Mouse (Mus musculus): ENCODE results near the gene Tgfb3. TPM values are rescaled to one million over a fixed set of nuclear protein-coding genes. Genes with fewer than 3 reads are reported as not detected.

Tgfb3 gene
- polyA plus RNA-seq, 1 experiment from 2014 or later = 5.7 TPM

- 91% methylated on average over 5 of the region's 5 CpGs for WGBS
- no peak for ATAC-seq (replicated peaks; ENCODE audit: low FRiP score)
- Histone ChIP-seq H3K4me1 (replicated peaks; ENCODE audit: control insufficient read depth, insufficient read depth, low read length) (no peaks in the 10 kb centered on the region), H3K27ac (ENCODE audit: low read depth, low read length) (no peak overlapping the region), H3K9ac (ENCODE audit: low read length) (no peak overlapping the region), H3K9me3 (ENCODE audit: control insufficient read depth, low read length) (no peaks in the 10 kb centered on the region), H3K4me2 (ENCODE audit: low read depth, low read length, severe bottlenecking) (no peak overlapping the region), H3K4me3 (ENCODE audit: low read depth, low read length) (no peak overlapping the region), H3K36me3 (ENCODE audit: control insufficient read depth, insufficient read depth, low read length) (no peaks in the 10 kb centered on the region), H3K27me3 (ENCODE audit: control insufficient read depth, insufficient read depth, low read length) (no peaks in the 10 kb centered on the region)
- no peak for DNase-seq (ENCODE audit: low spot score)
These were observed 27.4 kb downstream of the Tgfb3 start for GRCm38 (mm10) chr12:86051477-86051876.

GRCm38 (mm10) chr12:86049813-86050212 lies 29.0 kb downstream of the Tgfb3 start:
- WGBS = 73% methylated on average over 6 of the region's 6 CpGs
- DNase-seq (ENCODE audit: low spot score) = no peak
- no peaks in the 10 kb centered on the region for H3K4me1 ChIP-seq (replicated peaks; ENCODE audit: control insufficient read depth, insufficient read depth, low read length)

GRCm38 (mm10) chr12:86047376-86047775 lies 31.5 kb downstream of the Tgfb3 start:
- H3K36me3 ChIP-seq (ENCODE audit: control insufficient read depth, insufficient read depth, low read length) = no peaks in the 10 kb centered on the region
- no peaks in the 10 kb centered on the region for H3K27me3 ChIP-seq (ENCODE audit: control insufficient read depth, insufficient read depth, low read length)
- no peak for DNase-seq (ENCODE audit: low spot score)
- no peak overlapping the region for H3K27ac ChIP-seq (ENCODE audit: low read depth, low read length)
- H3K4me2 ChIP-seq (ENCODE audit: low read depth, low read length, severe bottlenecking) = no peak overlapping the region
- ATAC-seq (replicated peaks; ENCODE audit: low FRiP score) = no peak
- 91% methylated on average over 8 of the region's 8 CpGs for WGBS
- H3K4me3 ChIP-seq (ENCODE audit: low read depth, low read length) = no peak overlapping the region
- no peak overlapping the region for H3K9ac ChIP-seq (ENCODE audit: low read length)
- no peaks in the 10 kb centered on the region for H3K9me3 ChIP-seq (ENCODE audit: control insufficient read depth, low read length)
- no peaks in the 10 kb centered on the region for H3K4me1 ChIP-seq (replicated peaks; ENCODE audit: control insufficient read depth, insufficient read depth, low read length)

More at GRCm38 (mm10) chr12:86049813-86050212, 29.0 kb downstream of the Tgfb3 start:
- Histone ChIP-seq H3K36me3 (ENCODE audit: control insufficient read depth, insufficient read depth, low read length) (no peaks in the 10 kb centered on the region), H3K27ac (ENCODE audit: low read depth, low read length) (no peak overlapping the region), H3K4me2 (ENCODE audit: low read depth, low read length, severe bottlenecking) (no peak overlapping the region), H3K4me3 (ENCODE audit: low read depth, low read length) (no peak overlapping the region), H3K9ac (ENCODE audit: low read length) (no peak overlapping the region), H3K9me3 (ENCODE audit: control insufficient read depth, low read length) (no peaks in the 10 kb centered on the region), H3K27me3 (ENCODE audit: control insufficient read depth, insufficient read depth, low read length) (no peaks in the 10 kb centered on the region)
- ATAC-seq (replicated peaks; ENCODE audit: low FRiP score) = no peak

- no peak for ATAC-seq (replicated peaks; ENCODE audit: low FRiP score)
- no peak overlapping the region for H3K4me2 ChIP-seq (ENCODE audit: low read depth, low read length, severe bottlenecking)
- no peaks in the 10 kb centered on the region for H3K9me3 ChIP-seq (ENCODE audit: control insufficient read depth, low read length)
- H3K27me3 ChIP-seq (ENCODE audit: control insufficient read depth, insufficient read depth, low read length) = no peaks in the 10 kb centered on the region
- no peaks in the 10 kb centered on the region for H3K36me3 ChIP-seq (ENCODE audit: control insufficient read depth, insufficient read depth, low read length)
- WGBS = 97% methylated on average over 2 of the region's 2 CpGs
- H3K4me3 ChIP-seq (ENCODE audit: low read depth, low read length) = no peak overlapping the region
- no peaks in the 10 kb centered on the region for H3K4me1 ChIP-seq (replicated peaks; ENCODE audit: control insufficient read depth, insufficient read depth, low read length)
- DNase-seq (ENCODE audit: low spot score) = no peak
- no peak overlapping the region for H3K9ac ChIP-seq (ENCODE audit: low read length)
- no peak overlapping the region for H3K27ac ChIP-seq (ENCODE audit: low read depth, low read length)
These were observed 32.1 kb downstream of the Tgfb3 start for GRCm38 (mm10) chr12:86046776-86047175.

DNA sequence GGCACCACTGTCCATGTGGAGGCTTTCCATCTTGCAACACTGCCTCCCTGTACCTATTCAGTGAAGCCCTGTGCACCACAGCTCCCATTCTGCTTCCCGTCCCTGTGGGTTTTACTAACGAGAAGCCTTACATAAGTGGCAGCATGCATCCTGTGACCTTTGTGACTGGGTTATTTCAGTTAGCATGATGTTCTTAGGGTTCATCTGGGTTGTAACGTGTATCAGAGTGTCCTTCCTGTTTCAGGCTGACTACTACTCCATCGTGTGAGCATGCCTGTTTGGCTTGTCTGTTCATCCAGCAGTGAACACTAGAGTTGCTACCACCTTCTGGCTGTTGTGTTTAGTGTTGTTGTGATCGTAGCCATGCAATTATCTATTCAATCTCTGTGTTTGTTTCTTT lies 32.7 kb downstream of the Tgfb3 start:
- no peaks in the 10 kb centered on the region for H3K27me3 ChIP-seq (ENCODE audit: control insufficient read depth, insufficient read depth, low read length)
- no peak overlapping the region for H3K4me3 ChIP-seq (ENCODE audit: low read depth, low read length)
- H3K9me3 ChIP-seq (ENCODE audit: control insufficient read depth, low read length) = no peaks in the 10 kb centered on the region
- WGBS = 80% methylated on average over 5 of the region's 5 CpGs
- H3K4me1 ChIP-seq (replicated peaks; ENCODE audit: control insufficient read depth, insufficient read depth, low read length) = no peaks in the 10 kb centered on the region
- no peak overlapping the region for H3K4me2 ChIP-seq (ENCODE audit: low read depth, low read length, severe bottlenecking)
- no peak for DNase-seq (ENCODE audit: low spot score)
- ATAC-seq (replicated peaks; ENCODE audit: low FRiP score) = no peak
- no peak overlapping the region for H3K9ac ChIP-seq (ENCODE audit: low read length)
- H3K27ac ChIP-seq (ENCODE audit: low read depth, low read length) = no peak overlapping the region
- no peaks in the 10 kb centered on the region for H3K36me3 ChIP-seq (ENCODE audit: control insufficient read depth, insufficient read depth, low read length)

- no peak for DNase-seq (ENCODE audit: low spot score)
- WGBS = 89% methylated on average over 6 of the region's 6 CpGs
- ATAC-seq (replicated peaks; ENCODE audit: low FRiP score) = no peak
- Histone ChIP-seq H3K4me3 (ENCODE audit: low read depth, low read length) (no peak overlapping the region), H3K27me3 (ENCODE audit: control insufficient read depth, insufficient read depth, low read length) (no peaks in the 10 kb centered on the region), H3K9ac (ENCODE audit: low read length) (no peak overlapping the region), H3K36me3 (ENCODE audit: control insufficient read depth, insufficient read depth, low read length) (no peaks in the 10 kb centered on the region), H3K27ac (ENCODE audit: low read depth, low read length) (no peak overlapping the region), H3K4me1 (replicated peaks; ENCODE audit: control insufficient read depth, insufficient read depth, low read length) (0 out of 2 replicates have a peak, but pooled peaks cover 2% of the 10 kb centered on the region), H3K9me3 (ENCODE audit: control insufficient read depth, low read length) (no peaks in the 10 kb centered on the region), H3K4me2 (ENCODE audit: low read depth, low read length, severe bottlenecking) (no peak overlapping the region)
These were observed 39.1 kb downstream of the Tgfb3 start for GRCm38 (mm10) chr12:86039751-86040150.

DNA sequence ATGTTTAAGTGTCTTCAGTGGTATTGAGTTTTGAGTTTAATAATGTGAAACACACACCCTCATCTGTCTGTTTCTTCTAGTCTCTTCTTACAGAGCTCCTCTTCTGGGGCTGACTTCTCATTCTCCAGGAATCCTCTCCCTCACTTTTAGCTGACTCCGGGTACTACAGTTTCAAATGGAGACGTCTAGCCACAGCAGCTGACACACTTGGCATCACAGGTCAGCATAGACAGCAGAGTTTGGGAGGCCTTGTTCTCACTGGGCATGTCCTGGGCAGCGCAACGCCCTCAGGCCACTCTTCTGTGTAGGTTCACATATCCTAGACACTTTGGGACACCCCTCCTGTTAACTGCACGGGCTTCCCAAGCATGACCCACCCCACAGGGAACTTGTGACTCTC lies 39.8 kb downstream of the Tgfb3 start:
- 0 out of 2 replicates have a peak, but pooled peaks cover 2% of the 10 kb centered on the region for H3K4me1 ChIP-seq (replicated peaks; ENCODE audit: control insufficient read depth, insufficient read depth, low read length)
- no peaks in the 10 kb centered on the region for H3K27me3 ChIP-seq (ENCODE audit: control insufficient read depth, insufficient read depth, low read length)
- DNase-seq (ENCODE audit: low spot score) = no peak
- no peak overlapping the region for H3K4me3 ChIP-seq (ENCODE audit: low read depth, low read length)
- H3K9ac ChIP-seq (ENCODE audit: low read length) = no peak overlapping the region
- H3K27ac ChIP-seq (ENCODE audit: low read depth, low read length) = no peak overlapping the region
- WGBS = 81% methylated on average over 5 of the region's 5 CpGs
- H3K9me3 ChIP-seq (ENCODE audit: control insufficient read depth, low read length) = no peaks in the 10 kb centered on the region
- ATAC-seq (replicated peaks; ENCODE audit: low FRiP score) = no peak
- no peaks in the 10 kb centered on the region for H3K36me3 ChIP-seq (ENCODE audit: control insufficient read depth, insufficient read depth, low read length)
- H3K4me2 ChIP-seq (ENCODE audit: low read depth, low read length, severe bottlenecking) = no peak overlapping the region

GRCm38 (mm10) chr12:86037235-86037921 lies 41.5 kb downstream of the Tgfb3 start:
- Histone ChIP-seq H3K4me1 (replicated peaks; ENCODE audit: control insufficient read depth, insufficient read depth, low read length) (0 out of 2 replicates have a peak, but pooled peaks cover 2% of the 10 kb centered on the region), H3K4me3 (ENCODE audit: low read depth, low read length) (no peak overlapping the region), H3K27ac (ENCODE audit: low read depth, low read length) (no peak overlapping the region), H3K9me3 (ENCODE audit: control insufficient read depth, low read length) (no peaks in the 10 kb centered on the region), H3K4me2 (ENCODE audit: low read depth, low read length, severe bottlenecking) (no peak overlapping the region), H3K36me3 (ENCODE audit: control insufficient read depth, insufficient read depth, low read length) (no peaks in the 10 kb centered on the region), H3K27me3 (ENCODE audit: control insufficient read depth, insufficient read depth, low read length) (no peaks in the 10 kb centered on the region), H3K9ac (ENCODE audit: low read length) (no peak overlapping the region)
- 29% methylated on average over 12 of the region's 12 CpGs for WGBS
- DNase-seq (ENCODE audit: low spot score) (no peak), ATAC-seq (replicated peaks; ENCODE audit: low FRiP score) (no peak)
